Mouse (Mus musculus) neutrophil, adult 59 days (primary cell): ENCODE measurements around the gene Lingo1. TPM values are rescaled to one million over a fixed set of nuclear protein-coding genes. Genes with fewer than 3 reads are reported as not detected.

Source experiments
- total RNA-seq, 2 experiments: library from RNA; stranded (reverse); gene quantifications; 1 replicate in 1 of 2; 2 replicates in 1 of 2; pipeline ENCODE4 v1.2.4; 2023

Gene Lingo1
- total RNA-seq, result not detected

GRCm38 (mm10) chr9:56795721-56796655 is at the start of gene Lingo1:
Gene Lingo1 (minus strand): TSS chr9:56796468.

Other genes starting within 250 kb of the Lingo1 start
- gene Odf3l1, start 68.2 kb upstream of the Lingo1 start, total RNA-seq, result not detected
- not detected for gene Cspg4, start 68.6 kb upstream of the Lingo1 start, total RNA-seq
- 1 to 10 TPM; 2.3 to 3.2 TPM for gene Snx33, start 131.9 kb upstream of the Lingo1 start, total RNA-seq
- gene Imp3, start 141.0 kb upstream of the Lingo1 start, total RNA-seq, result 10 to 100 TPM; 34.5 to 37.8 TPM
- 1 to 10 TPM; 1.8 to 2.2 TPM for gene Snupn, start 154.4 kb upstream of the Lingo1 start, total RNA-seq
- gene Ptpn9, start 198.5 kb upstream of the Lingo1 start, total RNA-seq, result 10 to 100 TPM; 17.4 to 18.5 TPM